Mouse (Mus musculus): ENCODE data around the gene Zfp146. TPM values are rescaled to one million over a fixed set of nuclear protein-coding genes. Genes with fewer than 3 reads are reported as not detected.
"Not testable (repeated sequence)": the region's sequence is repeated elsewhere in the genome, so short reads cannot be mapped to it uniquely, and the experiment has no call there.

Zfp146 gene
- total RNA-seq (2022) = 10 to 100 TPM; 22.6 to 31.4 (median 26.4) TPM

- DNase-seq (ENCODE audit: low spot score in 2 of 2) = peak; percentile 85
Measured at GRCm38 (mm10) chr7:30169583-30170282, at the start of gene Zfp146. Zfp146 (minus strand) TSS chr7:30169750.

- no peak for DNase-seq (ENCODE audit: low spot score in 2 of 2)
Measured at GRCm38 (mm10) chr7:30217277-30217676, 47.7 kb upstream of the Zfp146 start.

DNA sequence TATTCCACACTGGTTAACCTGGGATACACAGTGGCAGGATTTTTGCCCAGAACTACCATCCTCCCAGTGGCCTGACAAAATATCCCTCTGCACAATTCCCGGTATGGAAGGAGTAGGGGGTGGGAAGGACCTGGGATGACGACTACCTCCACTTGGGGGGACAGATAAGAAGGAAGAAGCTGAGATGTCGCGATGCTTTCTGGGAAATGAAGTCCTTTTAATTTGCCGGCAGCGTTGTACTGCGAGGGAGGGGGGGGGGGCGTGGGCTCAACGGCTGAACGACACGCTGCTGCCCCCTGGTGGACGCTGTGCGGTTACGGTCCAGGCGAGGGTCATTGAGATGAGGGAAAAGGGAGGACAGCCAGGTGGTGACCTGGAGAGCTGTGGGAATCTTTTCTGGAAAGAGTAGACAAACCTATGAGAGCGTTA is 47.2 kb upstream of the Zfp146 start:
- peak in 1 of 2 experiments; percentile 38 for DNase-seq (ENCODE audit: low spot score in 2 of 2)

DNA sequence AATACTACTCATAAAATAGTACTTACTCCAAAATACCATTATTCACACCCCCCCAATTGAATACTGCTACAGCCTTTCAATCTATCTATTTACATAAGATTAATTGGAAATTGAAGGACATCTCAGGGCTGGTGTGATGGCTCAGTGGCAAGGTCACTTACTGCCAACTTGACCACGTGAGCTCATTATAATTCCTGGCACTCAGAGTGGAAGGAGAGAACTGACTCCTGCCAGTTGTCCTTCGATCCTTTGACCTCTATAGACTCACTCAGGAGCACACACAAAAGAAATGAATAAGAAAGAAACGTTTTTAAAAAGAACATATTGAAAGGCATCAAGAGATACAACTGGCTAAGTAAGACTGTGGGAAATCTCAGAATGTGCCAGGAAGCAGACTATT is 46.3 kb upstream of the Zfp146 start:
- no peak for DNase-seq (ENCODE audit: low spot score in 2 of 2)

GRCm38 (mm10) chr7:30213881-30214280 is 44.3 kb upstream of the Zfp146 start:
- no peak for DNase-seq (ENCODE audit: low spot score in 2 of 2)

- no peak for DNase-seq (ENCODE audit: low spot score in 2 of 2)
Measured at GRCm38 (mm10) chr7:30211025-30211424, 41.5 kb upstream of the Zfp146 start.

- not testable (repeated sequence) for DNase-seq (ENCODE audit: low spot score in 2 of 2)
Measured at GRCm38 (mm10) chr7:30206364-30206763, 36.8 kb upstream of the Zfp146 start.

DNA sequence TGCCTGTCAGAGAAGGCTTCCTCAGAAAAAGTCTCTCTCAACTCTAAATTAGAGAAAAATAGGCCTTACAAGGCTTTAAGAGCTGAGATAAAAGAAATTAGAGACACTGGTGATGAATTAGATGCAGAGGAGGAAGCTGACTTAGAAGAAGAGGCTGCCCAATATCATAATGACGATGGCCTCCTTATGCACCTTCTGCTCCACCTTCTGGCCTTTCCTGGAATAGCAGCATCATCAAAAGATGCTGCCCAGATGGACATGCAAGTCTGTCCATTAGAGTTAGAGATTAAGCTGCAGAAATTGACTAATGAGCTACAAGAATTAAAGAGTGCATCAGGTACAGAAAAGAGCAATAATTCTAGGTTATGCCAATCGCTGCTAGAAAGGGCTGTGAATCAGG is 35.8 kb upstream of the Zfp146 start:
- peak; percentile 45 to 49 for DNase-seq (ENCODE audit: low spot score in 2 of 2)

DNA sequence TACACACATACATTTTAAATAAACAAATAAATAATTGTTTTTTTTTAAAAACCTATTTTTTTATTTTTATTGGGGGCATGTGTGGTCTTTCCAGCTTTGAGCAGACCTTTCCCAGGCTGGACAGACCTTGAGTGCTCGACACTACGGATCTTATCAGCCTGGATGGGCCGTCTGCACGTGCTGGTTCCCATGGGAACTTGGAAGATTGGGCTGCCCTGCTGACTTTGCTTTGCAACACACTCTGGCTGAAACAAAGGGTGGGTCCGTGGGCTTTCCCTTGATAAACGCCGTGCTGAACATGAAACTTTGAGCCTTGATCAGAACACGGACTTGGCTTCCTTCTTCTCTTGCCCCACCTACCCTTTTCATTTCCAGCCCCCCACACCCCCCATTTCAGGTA is 34.8 kb upstream of the Zfp146 start:
- DNase-seq (ENCODE audit: low spot score in 2 of 2) = no peak

- peak in 1 of 2 experiments; percentile 58 for DNase-seq (ENCODE audit: low spot score in 2 of 2)
Measured at GRCm38 (mm10) chr7:30202895-30203690, 33.5 kb upstream of the Zfp146 start.

GRCm38 (mm10) chr7:30200661-30201060 is 31.1 kb upstream of the Zfp146 start:
- not testable (repeated sequence) for DNase-seq (ENCODE audit: low spot score in 2 of 2)

- no peak for DNase-seq (ENCODE audit: low spot score in 2 of 2)
Measured at GRCm38 (mm10) chr7:30200200-30200599, 30.6 kb upstream of the Zfp146 start.

DNA sequence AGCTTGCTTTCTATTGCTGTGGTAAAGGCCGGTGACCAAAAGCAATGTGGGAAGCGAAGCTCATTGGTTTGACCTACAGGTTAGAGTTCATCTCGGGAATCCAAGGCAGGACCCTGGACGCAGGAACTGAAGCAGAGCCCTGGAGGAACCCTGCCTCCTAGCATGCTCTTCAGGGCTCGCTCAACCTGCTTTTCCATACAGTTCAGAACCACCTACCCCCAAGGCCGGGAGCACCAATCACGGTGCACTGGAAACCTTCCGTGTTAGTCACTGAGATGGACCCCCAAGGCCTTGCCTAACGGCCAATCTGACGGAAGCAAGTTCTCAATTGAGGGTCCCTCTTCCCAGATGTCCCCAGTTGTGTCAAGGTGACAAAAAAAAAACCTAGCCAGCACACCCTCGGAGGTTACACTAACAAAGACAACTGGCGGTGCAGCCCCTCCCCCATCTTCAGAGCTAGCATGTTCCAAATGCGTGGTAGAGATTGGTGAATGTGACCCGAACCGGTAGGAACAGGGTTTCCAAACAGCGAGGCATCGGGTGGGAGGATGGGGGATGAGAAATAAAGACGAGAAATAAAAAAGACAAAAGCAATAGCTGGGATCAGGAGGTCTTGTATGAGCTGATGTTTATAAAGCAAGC is 30.1 kb upstream of the Zfp146 start:
- DNase-seq (ENCODE audit: low spot score in 2 of 2) = no peak

DNA sequence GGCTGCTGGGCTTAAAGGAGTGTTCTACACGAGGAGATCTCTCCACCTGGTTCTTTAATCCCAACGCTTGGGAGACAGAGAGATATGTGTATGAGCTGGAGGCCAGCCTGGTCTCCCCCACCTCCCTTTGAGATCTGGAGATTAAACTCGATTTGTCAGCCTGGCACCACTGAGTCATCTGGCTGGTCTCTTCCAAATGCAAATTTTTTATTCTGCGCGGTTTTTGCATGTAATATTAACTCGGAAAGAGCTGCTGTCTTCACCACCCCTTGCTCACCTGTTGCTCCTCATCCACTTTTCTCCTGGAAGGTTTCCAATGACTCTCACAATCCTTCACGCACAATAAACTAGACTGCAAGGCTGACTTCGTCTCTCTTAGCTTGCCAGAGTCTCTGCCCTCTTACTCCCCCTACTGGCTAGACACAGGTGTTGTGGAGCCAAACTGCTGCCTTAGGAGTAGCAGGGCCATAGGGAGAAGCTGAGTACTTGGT is 29.0 kb upstream of the Zfp146 start, which contains the start of gene Capns1:
Capns1 (minus strand) TSS at position 331 of the 491 bp plus-strand sequence.
- DNase-seq (ENCODE audit: low spot score in 2 of 2) = no peak

GRCm38 (mm10) chr7:30197592-30198129 is 28.1 kb upstream of the Zfp146 start:
- DNase-seq (ENCODE audit: low spot score in 2 of 2) = no peak

DNA sequence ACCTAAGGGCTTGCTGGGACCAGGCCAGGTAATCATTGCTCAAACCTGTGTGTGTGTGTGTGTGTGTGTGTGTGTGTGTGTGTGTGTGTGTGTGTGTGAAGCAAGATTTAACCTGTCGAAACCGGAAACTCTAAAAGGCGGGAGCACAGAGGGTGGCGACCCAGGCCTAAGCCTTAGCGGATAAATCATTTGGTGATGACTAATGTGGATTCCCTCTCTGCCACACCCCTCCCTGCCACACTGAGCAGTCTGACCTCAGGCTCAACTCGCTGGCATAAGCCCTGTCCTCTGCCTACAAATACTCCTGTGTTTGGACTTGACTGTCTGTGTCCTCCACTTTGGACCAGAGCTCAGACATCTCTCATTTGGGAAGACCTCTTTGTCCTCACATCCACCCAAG is 26.6 kb upstream of the Zfp146 start:
- no peak for DNase-seq (ENCODE audit: low spot score in 2 of 2)

DNA sequence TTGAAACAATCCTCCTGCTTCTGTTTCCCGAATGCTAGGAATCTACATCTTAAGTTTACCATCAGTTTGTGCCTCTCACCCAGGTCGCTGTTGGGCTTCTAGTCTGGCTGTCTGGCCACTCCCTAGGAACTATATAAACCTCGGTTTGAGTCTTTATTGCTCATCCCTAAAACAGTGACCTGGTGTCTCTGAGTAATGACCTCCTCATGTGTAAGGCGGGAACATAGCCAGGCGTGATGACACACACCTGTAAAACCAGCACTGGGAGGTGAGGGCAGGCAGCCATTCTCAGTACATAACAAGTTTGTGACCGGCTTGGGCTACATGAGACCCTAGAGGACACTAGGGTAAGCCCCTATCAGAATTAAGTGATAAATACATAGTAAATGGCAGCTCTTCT is 25.9 kb upstream of the Zfp146 start:
- DNase-seq (ENCODE audit: low spot score in 2 of 2) = no peak

GRCm38 (mm10) chr7:30194884-30195283 is 25.3 kb upstream of the Zfp146 start:
- peak; percentile 90 to 95 for DNase-seq (ENCODE audit: low spot score in 2 of 2)

DNA sequence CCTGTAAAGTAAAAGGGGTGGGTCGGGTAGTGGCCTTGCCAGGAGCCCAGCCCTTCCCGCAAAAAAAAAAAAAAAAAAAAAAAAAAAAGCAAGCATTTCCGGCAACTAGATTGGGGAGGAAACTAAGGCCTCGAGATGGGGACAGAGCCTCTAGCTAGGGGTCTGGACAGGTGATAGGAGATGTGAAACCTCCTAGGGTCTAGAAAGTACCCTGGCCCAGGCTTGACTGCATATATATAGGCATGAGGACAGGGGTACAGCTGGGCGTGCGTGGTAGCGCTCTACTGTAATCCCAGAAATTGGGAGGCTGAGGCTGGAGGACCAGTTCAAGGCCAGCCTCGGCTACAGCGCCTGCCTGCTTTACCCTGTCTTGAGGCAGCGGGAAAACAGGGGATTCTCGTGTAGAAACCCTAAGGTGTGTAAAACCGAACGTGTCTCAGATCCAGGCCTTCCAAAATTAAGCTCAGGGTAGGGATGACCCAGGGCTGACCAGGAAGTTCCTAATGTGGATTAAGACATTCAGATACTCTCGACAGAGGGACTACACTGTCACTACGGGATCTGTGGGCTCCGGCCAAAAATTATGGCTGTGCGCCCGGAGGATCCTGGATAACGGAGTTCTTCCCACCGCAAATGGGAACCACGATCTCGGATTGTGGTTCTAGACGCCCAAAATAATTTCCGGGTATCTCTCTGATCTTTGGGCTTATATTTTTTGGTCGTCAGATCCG is 24.7 kb upstream of the Zfp146 start:
- DNase-seq (ENCODE audit: low spot score in 2 of 2) = no peak

DNA sequence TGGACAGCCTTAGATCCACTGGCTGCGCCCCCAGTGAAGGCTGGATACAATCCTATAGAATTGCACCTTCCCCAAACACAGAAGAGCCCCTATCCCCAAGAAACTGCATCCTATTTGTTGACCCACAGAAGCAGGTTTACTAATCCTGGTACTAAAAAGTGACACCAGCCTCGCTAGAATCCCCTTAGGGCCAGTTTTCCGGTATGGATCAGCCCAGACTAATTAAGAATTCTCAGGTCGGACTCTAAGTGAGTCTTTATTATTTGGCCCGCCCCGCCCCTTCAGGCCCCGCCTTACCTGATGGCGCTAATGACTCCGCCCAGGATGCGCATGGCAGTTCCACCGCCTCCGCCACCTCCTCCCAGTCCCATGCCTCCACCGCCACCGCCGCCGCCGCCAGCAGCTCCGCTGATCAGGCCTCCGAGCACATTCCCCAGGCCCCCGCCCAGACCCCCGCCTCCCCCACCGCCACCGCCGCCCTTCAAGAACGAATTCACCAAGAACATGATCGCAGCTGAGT is 24.1 kb upstream of the Zfp146 start:
- peak; percentile 56 to 63 for DNase-seq (ENCODE audit: low spot score in 2 of 2)

GRCm38 (mm10) chr7:30193013-30193412 is 23.5 kb upstream of the Zfp146 start:
- no peak for DNase-seq (ENCODE audit: low spot score in 2 of 2)
